Mouse (Mus musculus) neural tube, embryonic 14.5 days (tissue): Measurements from ENCODE around the gene Olfr1420. TPM values are rescaled to one million over a fixed set of nuclear protein-coding genes. Genes with fewer than 3 reads are reported as not detected.

Experiments
- ATAC-seq: fragments of 200-750 bp; cut with Nextera tagmentation; 2 replicates; pipeline ENCODE4 v1.8.0; 2017; ENCODE audit warnings: low read depth, mild to moderate bottlenecking, moderate TSS enrichment, moderate library complexity
- H3K27ac ChIP-seq: fragments of 300-500 bp; sonication (generic); 2 replicates; pipeline ENCODE4 v1.5.1; 2014; ENCODE audit warnings: low read depth, mild to moderate bottlenecking, control low read depth, low read length, moderate library complexity, mixed read lengths
- H3K27me3 ChIP-seq: fragments of 300-500 bp; sonication (generic); 2 replicates; pipeline ENCODE4 v1.6.1; 2014; ENCODE audit warnings: low read length; ENCODE audit not compliant: control insufficient read depth, insufficient read depth
- H3K36me3 ChIP-seq: fragments of 300-500 bp; sonication (generic); 2 replicates; pipeline ENCODE4 v1.6.1; 2014; ENCODE audit warnings: low read length, mixed read lengths; ENCODE audit not compliant: control insufficient read depth, insufficient read depth
- H3K4me1 ChIP-seq: fragments of 300-500 bp; sonication (generic); 2 replicates; pipeline ENCODE4 v1.6.1; 2014; ENCODE audit warnings: low read length; ENCODE audit not compliant: control insufficient read depth, insufficient read depth
- H3K4me2 ChIP-seq: fragments of 300-500 bp; sonication (generic); 2 replicates; pipeline ENCODE4 v1.6.1; 2014; ENCODE audit warnings: mild to moderate bottlenecking, low read depth, low read length, control low read depth
- H3K4me3 ChIP-seq: fragments of 300-500 bp; sonication (generic); 2 replicates; pipeline ENCODE4 v1.5.1; 2014; ENCODE audit warnings: low read depth, low read length, control low read depth, mixed read lengths
- H3K9ac ChIP-seq: fragments of 300-500 bp; sonication (generic); replicated peaks from 2 replicates; pipeline ENCODE4 v1.6.1; 2014; ENCODE audit warnings: low read depth, mild to moderate bottlenecking, control low read depth, low read length, mixed read lengths
- H3K9me3 ChIP-seq: fragments of 300-500 bp; sonication (generic); 2 replicates; pipeline ENCODE4 v1.6.1; 2016; ENCODE audit warnings: low read length; ENCODE audit not compliant: control insufficient read depth
- WGBS: fragments of 180-500 bp; shearing (Covaris S2); extraction: QIAGEN DNeasy Blood & Tissue Kit; methylation state at CpG from one replicate; pipeline ENCODE4 v1.1.7; 2014; 5-methylcytosine and 5-hydroxymethylcytosine counted together
- polyA plus RNA-seq: library from polyadenylated mRNA; unstranded; fragments of >200 nt; fragmentation: Nextera tagmentation; extraction: Ambion mirVana; gene quantifications from 2 replicates; pipeline ENCODE4 v1.2.1, GENCODE M21; 2014

The Olfr1420 gene
- polyA plus RNA-seq: 0.12 and 0.28 TPM in 2 replicates

DNA sequence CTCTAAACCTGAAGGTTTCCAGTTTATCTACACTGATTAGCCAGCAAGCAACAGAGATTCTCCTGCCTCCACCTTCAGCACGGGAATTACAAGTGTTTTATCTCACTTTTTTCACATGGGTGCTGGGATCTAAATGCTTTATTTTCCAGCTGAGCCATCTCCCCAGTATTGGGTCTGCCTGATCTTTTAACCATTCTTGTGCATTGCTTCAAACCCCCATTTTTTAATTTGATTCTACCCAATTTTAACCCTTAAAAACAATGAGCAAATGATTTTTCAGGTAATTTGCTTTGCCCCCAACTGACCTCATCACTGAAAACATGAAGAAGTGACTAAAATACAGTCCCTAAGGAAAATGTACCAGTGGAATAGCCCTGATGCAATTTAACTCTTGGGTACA lies at the start of gene Olfr1420:
Olfr1420 (plus strand) TSS at position 301 of the 400 bp plus-strand sequence.
- Histone ChIP-seq H3K4me1 (no peaks in the 10 kb centered on the region), H3K4me3 (no peak within 1 kb of the TSS), H3K9ac (no peak within 1 kb of the TSS), H3K36me3 (no peaks in the 10 kb centered on the region), H3K9me3 (no peaks in the 10 kb centered on the region), H3K27me3 (no peaks in the 10 kb centered on the region), H3K27ac (no peak within 1 kb of the TSS), H3K4me2 (no peak within 1 kb of the TSS)
- ATAC-seq: no peak
- 62% methylated on average over 1 of the region's 1 CpGs for WGBS

DNA sequence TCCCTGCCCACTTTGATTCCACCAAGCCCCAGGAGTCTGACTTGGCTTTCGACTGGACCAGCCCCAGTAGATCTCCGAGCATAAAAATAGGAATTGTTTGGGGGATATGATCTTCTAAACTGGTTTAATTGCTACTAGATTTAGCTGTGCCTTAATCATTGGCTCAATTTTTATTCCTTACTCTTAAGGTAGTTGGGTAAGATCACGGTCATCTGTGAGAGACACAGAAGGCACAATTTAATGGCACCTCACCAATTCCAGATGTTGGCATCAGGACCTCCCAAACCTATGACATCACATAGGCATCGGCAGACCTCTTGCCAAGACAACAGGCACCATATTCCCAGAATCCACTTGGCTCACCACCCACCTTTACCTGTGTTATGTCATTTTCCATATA lies 47.2 kb upstream of the Olfr1420 start, which contains the start of gene Olfr1417:
Olfr1417 (minus strand) TSS at position 101 of the 400 bp plus-strand sequence.
- Histone ChIP-seq H3K27me3 (no peaks in the 10 kb centered on the region), H3K27ac (no peak within 1 kb of the TSS), H3K36me3 (no peaks in the 10 kb centered on the region), H3K4me3 (no peak within 1 kb of the TSS), H3K4me1 (no peaks in the 10 kb centered on the region), H3K9me3 (no peaks in the 10 kb centered on the region), H3K4me2 (no peak within 1 kb of the TSS), H3K9ac (no peak within 1 kb of the TSS)
- no peak for ATAC-seq
- 88% methylated on average over 4 of the region's 4 CpGs for WGBS

DNA sequence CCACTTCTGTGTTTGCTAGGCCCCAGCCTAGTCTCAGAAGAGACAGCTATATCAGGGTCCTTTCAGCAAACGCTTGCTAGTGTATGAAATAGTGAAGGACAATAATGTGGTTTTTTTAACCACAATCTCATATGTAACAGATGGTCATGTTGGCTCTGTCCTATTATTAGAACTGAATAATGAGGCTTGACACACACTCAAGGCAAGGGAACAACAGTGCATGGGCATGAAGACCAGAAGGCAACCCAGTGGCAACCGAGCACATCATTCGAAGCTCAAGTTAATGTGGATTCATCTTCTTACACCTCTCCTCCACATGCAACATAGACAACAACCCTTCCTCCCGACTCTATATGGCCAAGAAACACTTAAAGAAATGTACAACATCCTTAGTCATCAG lies 40.0 kb upstream of the Olfr1420 start:
- 90% methylated on average over 4 of the region's 4 CpGs for WGBS
- H3K9ac ChIP-seq: no peak overlapping the region
- no peaks in the 10 kb centered on the region for H3K4me1 ChIP-seq
- no peak overlapping the region for H3K4me2 ChIP-seq
- H3K4me3 ChIP-seq: no peak overlapping the region
- ATAC-seq: no peak
- H3K27ac ChIP-seq: no peak overlapping the region
- H3K9me3 ChIP-seq: no peaks in the 10 kb centered on the region
- H3K36me3 ChIP-seq: no peaks in the 10 kb centered on the region
- H3K27me3 ChIP-seq: no peaks in the 10 kb centered on the region

DNA sequence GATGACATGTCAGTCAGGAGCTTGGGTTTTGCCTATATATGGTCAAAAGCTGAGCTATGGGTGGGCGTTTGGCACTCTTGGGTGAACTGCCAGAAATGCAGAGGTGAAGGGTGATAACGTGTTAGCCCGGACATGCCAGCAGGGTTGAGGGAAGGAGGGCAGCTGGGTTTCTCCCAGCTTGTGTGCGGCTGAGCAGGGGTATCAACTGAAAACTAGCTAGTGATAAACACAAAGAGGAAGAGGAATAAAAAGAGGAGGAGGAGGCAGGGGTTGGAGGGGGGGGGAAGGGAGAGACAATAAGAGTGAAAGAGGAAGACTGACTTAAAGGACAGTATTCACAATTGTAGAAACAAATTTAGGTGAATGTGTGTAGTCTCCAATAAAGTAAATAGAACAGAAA lies 33.7 kb upstream of the Olfr1420 start:
- no peaks in the 10 kb centered on the region for H3K9me3 ChIP-seq
- no peaks in the 10 kb centered on the region for H3K36me3 ChIP-seq
- WGBS: 75% methylated on average over 4 of the region's 4 CpGs

DNA sequence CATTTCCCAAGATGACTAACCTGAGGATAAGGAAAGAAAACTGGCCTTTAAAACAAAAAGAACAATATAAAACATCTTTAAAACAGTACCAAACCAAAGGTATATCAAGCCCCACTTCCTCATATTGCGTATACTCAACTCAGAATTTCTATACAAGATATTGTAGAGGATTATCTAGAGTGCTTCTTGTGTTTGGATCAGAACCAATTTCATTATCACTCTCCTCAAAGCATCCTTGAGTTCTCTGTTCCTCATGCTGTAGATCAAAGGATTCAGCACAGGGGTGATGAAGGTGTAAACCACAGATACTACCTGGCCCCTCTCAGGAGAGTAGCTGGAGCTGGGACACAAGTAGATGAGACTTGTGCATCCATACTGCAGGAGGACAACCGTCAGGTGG lies 31.5 kb upstream of the Olfr1420 start:
- Histone ChIP-seq H3K36me3 (no peaks in the 10 kb centered on the region), H3K27me3 (no peaks in the 10 kb centered on the region), H3K9ac (no peak overlapping the region), H3K4me3 (no peak overlapping the region), H3K4me1 (no peaks in the 10 kb centered on the region), H3K27ac (no peak overlapping the region), H3K4me2 (no peak overlapping the region), H3K9me3 (no peaks in the 10 kb centered on the region)
- WGBS: 94% methylated on average over 2 of the region's 2 CpGs
- no peak for ATAC-seq

More for the DNA sequence above, 33.7 kb upstream of the Olfr1420 start:
- H3K4me1 ChIP-seq: no peaks in the 10 kb centered on the region
- no peaks in the 10 kb centered on the region for H3K27me3 ChIP-seq
- H3K9ac ChIP-seq: no peak overlapping the region
- no peak overlapping the region for H3K4me3 ChIP-seq
- no peak for ATAC-seq
- H3K4me2 ChIP-seq: no peak overlapping the region
- no peak overlapping the region for H3K27ac ChIP-seq

DNA sequence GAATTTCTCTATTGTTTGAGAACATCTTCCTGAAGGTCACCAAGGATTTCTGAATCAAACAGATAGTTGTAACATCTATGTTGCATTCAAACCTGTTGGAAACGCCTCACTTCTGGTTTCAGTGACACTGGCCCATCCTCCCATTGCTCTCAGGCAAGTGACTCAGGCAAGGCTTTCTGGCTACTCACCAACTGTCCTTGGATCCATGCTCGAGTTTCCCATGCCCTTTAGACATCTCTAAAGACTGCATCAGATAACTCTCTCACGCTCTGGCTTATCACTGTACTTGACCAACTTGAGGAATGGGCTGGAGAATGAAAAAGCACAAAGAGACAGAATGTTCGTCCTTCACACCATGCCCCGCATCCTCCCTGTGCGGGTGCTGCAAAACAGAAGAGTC lies 29.9 kb upstream of the Olfr1420 start:
- H3K27me3 ChIP-seq: no peaks in the 10 kb centered on the region
- H3K4me1 ChIP-seq: no peaks in the 10 kb centered on the region
- H3K4me3 ChIP-seq: no peak overlapping the region
- ATAC-seq: no peak
- no peak overlapping the region for H3K9ac ChIP-seq
- no peak overlapping the region for H3K4me2 ChIP-seq
- no peak overlapping the region for H3K27ac ChIP-seq
- H3K36me3 ChIP-seq: no peaks in the 10 kb centered on the region
- 78% methylated on average over 6 of the region's 6 CpGs for WGBS
- no peaks in the 10 kb centered on the region for H3K9me3 ChIP-seq

DNA sequence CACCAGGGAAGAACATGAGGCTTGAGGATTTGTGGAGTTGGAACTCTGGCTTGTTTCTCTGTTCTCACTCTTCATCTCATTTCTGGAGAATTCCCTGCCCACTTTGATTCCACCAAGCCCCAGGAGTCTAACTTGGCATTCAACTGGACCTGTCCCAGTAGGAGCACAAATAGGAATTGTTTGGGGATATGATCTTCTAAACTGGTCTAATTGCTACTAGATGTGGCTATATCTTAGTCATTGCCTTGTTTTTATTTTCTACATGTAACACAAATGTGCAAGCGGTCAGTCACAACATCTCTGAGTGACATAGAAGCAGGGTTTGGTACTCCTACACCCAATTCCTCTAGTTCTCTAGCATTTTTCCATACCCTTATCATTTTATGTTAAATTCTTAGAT lies 25.4 kb upstream of the Olfr1420 start, which contains the start of gene Olfr1418:
Olfr1418 (minus strand) TSS at position 101 of the 400 bp plus-strand sequence.
- no peak for ATAC-seq
- no peak within 1 kb of the TSS for H3K27ac ChIP-seq
- H3K9ac ChIP-seq: no peak within 1 kb of the TSS
- no peak within 1 kb of the TSS for H3K4me3 ChIP-seq
- WGBS: 98% methylated on average over 1 of the region's 1 CpGs
- no peaks in the 10 kb centered on the region for H3K27me3 ChIP-seq
- H3K9me3 ChIP-seq: no peaks in the 10 kb centered on the region
- H3K4me2 ChIP-seq: no peak within 1 kb of the TSS
- H3K4me1 ChIP-seq: no peaks in the 10 kb centered on the region
- H3K36me3 ChIP-seq: no peaks in the 10 kb centered on the region

DNA sequence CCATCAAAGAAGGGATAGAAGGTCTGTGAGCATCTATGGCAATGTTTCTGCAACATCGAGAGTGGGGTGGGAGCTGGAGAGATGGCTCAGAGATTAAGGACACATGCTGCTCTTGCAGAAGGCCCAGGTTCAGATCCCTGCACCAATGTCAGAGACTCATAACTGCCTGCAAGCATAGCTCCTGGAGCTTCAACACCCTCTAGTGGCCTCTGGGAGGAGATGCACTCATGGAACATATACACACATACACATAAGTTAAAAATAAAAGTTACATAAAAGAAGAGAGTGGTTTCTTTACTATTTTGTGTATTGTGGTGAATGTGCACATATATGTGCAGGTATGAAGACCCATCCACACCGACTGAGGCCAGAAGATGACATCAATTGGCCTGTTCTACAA lies 18.5 kb upstream of the Olfr1420 start:
- Histone ChIP-seq H3K4me3 (no peak overlapping the region), H3K27ac (no peak overlapping the region), H3K9ac (no peak overlapping the region), H3K4me1 (no peaks in the 10 kb centered on the region), H3K9me3 (no peaks in the 10 kb centered on the region), H3K4me2 (no peak overlapping the region), H3K27me3 (no peaks in the 10 kb centered on the region), H3K36me3 (no peaks in the 10 kb centered on the region)
- no peak for ATAC-seq
- 78% methylated on average over 2 of the region's 2 CpGs for WGBS

DNA sequence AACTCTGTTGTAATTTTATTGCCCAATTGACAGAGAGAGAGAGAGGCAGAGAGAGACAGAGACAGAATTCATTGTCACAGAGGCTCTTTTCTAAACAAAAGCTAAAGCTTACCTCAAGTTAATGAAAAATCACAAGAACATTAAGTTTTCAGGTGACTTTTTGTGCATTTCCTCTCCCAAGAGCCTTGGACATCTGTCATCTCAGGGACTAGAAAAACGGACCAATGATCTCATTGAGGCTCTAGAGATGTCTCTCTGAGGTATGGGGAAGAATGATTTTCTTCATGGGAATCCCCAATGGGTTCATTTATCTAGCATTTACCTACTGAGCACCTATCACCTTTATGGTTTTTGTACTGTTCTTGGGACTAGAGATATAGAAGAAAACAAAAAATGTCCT lies 11.4 kb upstream of the Olfr1420 start, which contains the start of gene Olfr1419:
Olfr1419 (minus strand) TSS at position 101 of the 400 bp plus-strand sequence.
- WGBS: 55% methylated on average over 1 of the region's 1 CpGs
- Histone ChIP-seq H3K4me3 (no peak within 1 kb of the TSS), H3K9me3 (no peaks in the 10 kb centered on the region), H3K36me3 (no peaks in the 10 kb centered on the region), H3K27me3 (no peaks in the 10 kb centered on the region), H3K27ac (no peak within 1 kb of the TSS), H3K4me2 (no peak within 1 kb of the TSS), H3K9ac (no peak within 1 kb of the TSS), H3K4me1 (no peaks in the 10 kb centered on the region)
- no peak for ATAC-seq
